Mouse (Mus musculus) liver, embryonic 18 days (tissue): Measurements from ENCODE around the gene Tmem43. TPM values are rescaled to one million over a fixed set of nuclear protein-coding genes. Genes with fewer than 3 reads are reported as not detected.

ENCODE experiments used
- polyA plus RNA-seq: library from polyadenylated mRNA; depleted of rRNA; stranded (reverse); fragments of >200 nt; gene quantifications from 2 replicates; pipeline ENCODE4 v1.2.3, GENCODE M21; 2012; rRNA removed

The Tmem43 gene
- 7.7 and 8.6 TPM in 2 replicates for polyA plus RNA-seq

GRCm38 (mm10) chr6:91472868-91473804, at the start of gene Tmem43, which contains the start of gene Chchd4:
Tmem43 (plus strand) TSS chr6:91473703.
Chchd4 (minus strand) TSS chr6:91473546.

DNA sequence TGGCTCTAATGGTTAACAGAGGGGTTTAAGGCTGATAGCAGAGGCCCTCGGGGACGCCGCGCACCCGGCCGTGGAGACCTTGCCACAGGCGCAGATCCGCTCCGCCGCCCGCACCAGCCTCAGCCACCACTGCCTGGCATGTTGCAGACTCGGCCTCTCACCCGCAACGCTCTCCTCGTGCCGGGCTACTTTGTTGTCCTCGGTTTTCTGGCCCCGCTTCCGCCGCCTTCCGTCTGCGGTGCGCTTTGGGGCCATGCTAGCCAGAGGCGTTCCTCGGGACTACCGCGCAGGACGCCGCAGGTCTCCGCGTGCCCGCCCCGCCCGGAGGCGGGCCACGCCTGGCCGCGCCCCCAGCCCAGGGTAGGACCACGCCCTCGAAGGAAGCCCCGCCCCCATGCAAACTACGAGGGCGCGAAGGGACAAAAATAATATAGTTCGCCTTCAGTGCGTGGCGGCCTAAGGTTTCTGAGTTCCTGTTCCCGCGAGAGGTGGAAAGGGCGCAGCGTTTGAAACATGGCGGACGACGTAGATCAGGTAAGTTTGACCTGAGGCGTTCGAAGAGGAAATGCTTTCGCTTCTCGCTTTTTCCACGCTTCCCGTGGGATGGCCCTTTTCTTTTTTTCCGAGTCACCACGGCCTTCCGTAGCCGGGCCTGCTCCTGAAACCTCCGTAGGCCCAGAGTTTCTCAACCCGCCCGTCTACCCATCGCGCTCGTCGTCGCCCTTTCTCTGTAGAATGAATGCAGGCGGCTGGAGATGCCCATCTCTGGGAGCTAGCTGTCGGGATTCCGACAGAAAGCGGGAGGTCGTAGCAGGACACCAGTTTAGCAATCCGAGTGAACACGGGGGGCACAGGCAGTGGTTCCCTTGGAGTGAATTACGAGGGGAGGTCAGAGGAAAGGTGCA, 42.3 kb downstream of the Tmem43 start, which contains the start of the genes Xpc and Lsm3:
TSS of gene Xpc (minus strand) at position 344 of the 905 bp plus-strand sequence.
TSS of gene Lsm3 (plus strand) at position 384 of the 905 bp plus-strand sequence.

Other genes starting within 250 kb of the Tmem43 start
- 0.01 TPM in 2 replicates for gene Wnt7a, start 62.3 kb upstream of the Tmem43 start, polyA plus RNA-seq
- 4.5 TPM in 2 replicates for gene Chchd4, start 157 bp upstream of the Tmem43 start, polyA plus RNA-seq
- 4.0 and 4.3 TPM in 2 replicates for gene Xpc, start 42.2 kb downstream of the Tmem43 start, polyA plus RNA-seq
- gene Lsm3, start 42.2 kb downstream of the Tmem43 start, polyA plus RNA-seq, result 46.6 and 47.8 TPM in 2 replicates
- gene Slc6a6, start 210.3 kb downstream of the Tmem43 start, polyA plus RNA-seq, result 12.7 and 15.6 TPM in 2 replicates